Mouse (Mus musculus) limb, embryonic 10.5 days (tissue): ENCODE measurements at regions not wholly inside any gene's neighbourhood (a gene's known extent, or its start where the extent isn't known, plus 50 kb on each side); places are given as distances from the start of the nearest gene placed in this dataset.

ENCODE experiments used
- DNase-seq: peaks from one replicate; pipeline ENCODE4 v3.0.0-alpha.2; 2017; ENCODE audit warnings: low spot score
- H3K27ac ChIP-seq: fragments of 300-500 bp; sonication (generic); 2 replicates; pipeline ENCODE4 v1.5.1; 2016; ENCODE audit warnings: mild to moderate bottlenecking
- H3K27me3 ChIP-seq: fragments of 300-500 bp; sonication (generic); 2 replicates; pipeline ENCODE4 v1.6.1; 2016; ENCODE audit warnings: low read depth, mild to moderate bottlenecking; ENCODE audit not compliant: poor library complexity, severe bottlenecking
- H3K36me3 ChIP-seq: fragments of 300-500 bp; sonication (generic); 2 replicates; pipeline ENCODE4 v1.6.1; 2016; ENCODE audit warnings: mild to moderate bottlenecking, moderate library complexity
- H3K4me1 ChIP-seq: fragments of 300-500 bp; sonication (generic); 2 replicates; pipeline ENCODE4 v1.6.1; 2016
- H3K4me3 ChIP-seq: fragments of 300-500 bp; sonication (generic); 2 replicates; pipeline ENCODE4 v1.5.1; 2016; ENCODE audit warnings: mild to moderate bottlenecking, moderate library complexity
- H3K9me3 ChIP-seq: fragments of 300-500 bp; sonication (generic); replicated peaks from 2 replicates; pipeline ENCODE4 v1.6.1; 2016; ENCODE audit warnings: mild to moderate bottlenecking
- WGBS: fragments of 180-500 bp; shearing (Covaris S2); methylation state at CpG from one replicate; pipeline ENCODE4 v1.1.7; 2016; 5-methylcytosine and 5-hydroxymethylcytosine counted together

GRCm38 (mm10) chr13:83716711-83717171 is 212.9 kb downstream of the Mef2c start:
- Histone ChIP-seq H3K4me1 (peaks cover 17% of the 10 kb centered on the region), H3K4me3 (no peak overlapping the region), H3K27me3 (peaks cover 100% of the 10 kb centered on the region), H3K27ac (no peak overlapping the region), H3K9me3 (no peaks in the 10 kb centered on the region), H3K36me3 (no peaks in the 10 kb centered on the region)
- peak; percentile 45 for DNase-seq
- WGBS, result under 1% methylated on average over 8 of the region's 8 CpGs

GRCm38 (mm10) chr13:83717686-83718210 is 213.9 kb downstream of the Mef2c start:
- 8% methylated on average over 4 of the region's 4 CpGs for WGBS

GRCm38 (mm10) chr13:83718431-83719410 is 214.9 kb downstream of the Mef2c start:
- Histone ChIP-seq H3K36me3 (no peaks in the 10 kb centered on the region), H3K4me1 (peaks cover 14% of the 10 kb centered on the region), H3K27me3 (peaks cover 100% of the 10 kb centered on the region), H3K4me3 (no peak overlapping the region), H3K27ac (no peak overlapping the region), H3K9me3 (no peaks in the 10 kb centered on the region)
- 5% methylated on average over 10 of the region's 10 CpGs for WGBS
- no peak for DNase-seq

More at GRCm38 (mm10) chr13:83717686-83718210, 213.9 kb downstream of the Mef2c start:
- H3K4me1 ChIP-seq, result peaks cover 17% of the 10 kb centered on the region
- no peak overlapping the region for H3K4me3 ChIP-seq
- no peak overlapping the region for H3K27ac ChIP-seq
- H3K36me3 ChIP-seq, result no peaks in the 10 kb centered on the region
- no peaks in the 10 kb centered on the region for H3K9me3 ChIP-seq
- no peak for DNase-seq
- H3K27me3 ChIP-seq, result peaks cover 100% of the 10 kb centered on the region

- Histone ChIP-seq H3K9me3 (no peaks in the 10 kb centered on the region), H3K27ac (no peak overlapping the region), H3K27me3 (peaks cover 100% of the 10 kb centered on the region), H3K36me3 (no peaks in the 10 kb centered on the region), H3K4me1 (peaks cover 14% of the 10 kb centered on the region), H3K4me3 (no peak overlapping the region)
- peak; percentile 30 for DNase-seq
- 3% methylated on average over 24 of the region's 24 CpGs for whole genome bisulfite sequencing
Observed at GRCm38 (mm10) chr13:83719635-83720291, 215.9 kb downstream of the Mef2c start.

GRCm38 (mm10) chr13:83720352-83720751 is 216.5 kb downstream of the Mef2c start:
- Histone ChIP-seq H3K27me3 (peaks cover 100% of the 10 kb centered on the region), H3K4me1 (peaks cover 8% of the 10 kb centered on the region), H3K27ac (no peak overlapping the region), H3K36me3 (no peaks in the 10 kb centered on the region), H3K9me3 (no peaks in the 10 kb centered on the region), H3K4me3 (no peak overlapping the region)
- DNase-seq, result peak; percentile 25
- WGBS, result under 1% methylated on average over 12 of the region's 12 CpGs

- H3K36me3 ChIP-seq, result no peaks in the 10 kb centered on the region
- H3K4me3 ChIP-seq, result peak overlapping the region; percentile 39
- no peaks in the 10 kb centered on the region for H3K9me3 ChIP-seq
- DNase-seq, result peak; percentile 65
- peaks cover 100% of the 10 kb centered on the region for H3K27me3 ChIP-seq
- H3K4me1 ChIP-seq, result peaks cover 7% of the 10 kb centered on the region
- under 1% methylated on average over 30 of the region's 30 CpGs for WGBS
- H3K27ac ChIP-seq, result no peak overlapping the region
Observed at GRCm38 (mm10) chr13:83720883-83721371, 217.1 kb downstream of the Mef2c start.

GRCm38 (mm10) chr13:83721563-83721962 is 217.7 kb downstream of the Mef2c start:
- Histone ChIP-seq H3K36me3 (no peaks in the 10 kb centered on the region), H3K27me3 (peaks cover 100% of the 10 kb centered on the region), H3K4me3 (no peak overlapping the region), H3K9me3 (no peaks in the 10 kb centered on the region), H3K4me1 (peaks cover 7% of the 10 kb centered on the region), H3K27ac (no peak overlapping the region)
- DNase-seq, result no peak
- WGBS, result 1% methylated on average over 14 of the region's 14 CpGs

GRCm38 (mm10) chr13:83722241-83722640 is 218.4 kb downstream of the Mef2c start:
- 4% methylated on average over 7 of the region's 7 CpGs for WGBS
- H3K36me3 ChIP-seq, result no peaks in the 10 kb centered on the region
- DNase-seq, result peak; percentile 38
- peaks cover 100% of the 10 kb centered on the region for H3K27me3 ChIP-seq
- H3K4me3 ChIP-seq, result no peak overlapping the region
- peaks cover 13% of the 10 kb centered on the region for H3K4me1 ChIP-seq
- H3K9me3 ChIP-seq, result no peaks in the 10 kb centered on the region
- H3K27ac ChIP-seq, result no peak overlapping the region

- Histone ChIP-seq H3K4me3 (no peak overlapping the region), H3K9me3 (no peaks in the 10 kb centered on the region), H3K27me3 (peaks cover 100% of the 10 kb centered on the region), H3K4me1 (peaks cover 14% of the 10 kb centered on the region), H3K27ac (no peak overlapping the region), H3K36me3 (no peaks in the 10 kb centered on the region)
- 4% methylated on average over 3 of the region's 3 CpGs for WGBS
- DNase-seq, result peak; percentile 30
Observed at GRCm38 (mm10) chr13:83722791-83723190, 219.0 kb downstream of the Mef2c start.

- H3K27me3 ChIP-seq, result peaks cover 100% of the 10 kb centered on the region
- WGBS, result 9% methylated on average over 2 of the region's 2 CpGs
- no peak overlapping the region for H3K4me3 ChIP-seq
Observed at GRCm38 (mm10) chr13:83723396-83723795, 219.6 kb downstream of the Mef2c start.

GRCm38 (mm10) chr13:83724196-83724595 is 220.4 kb downstream of the Mef2c start:
- no peaks in the 10 kb centered on the region for H3K9me3 ChIP-seq
- no peak overlapping the region for H3K27ac ChIP-seq
- 19% methylated on average over 3 of the region's 3 CpGs for WGBS
- H3K27me3 ChIP-seq, result peaks cover 99% of the 10 kb centered on the region
- DNase-seq, result peak; percentile 28
- peaks cover 15% of the 10 kb centered on the region for H3K4me1 ChIP-seq
- no peaks in the 10 kb centered on the region for H3K36me3 ChIP-seq
- no peak overlapping the region for H3K4me3 ChIP-seq

More at GRCm38 (mm10) chr13:83723396-83723795, 219.6 kb downstream of the Mef2c start:
- Histone ChIP-seq H3K36me3 (no peaks in the 10 kb centered on the region), H3K4me1 (peaks cover 14% of the 10 kb centered on the region), H3K27ac (no peak overlapping the region), H3K9me3 (no peaks in the 10 kb centered on the region)
- DNase-seq, result no peak

GRCm38 (mm10) chr13:83724995-83725394 is 221.2 kb downstream of the Mef2c start:
- Histone ChIP-seq H3K4me1 (peaks cover 22% of the 10 kb centered on the region), H3K9me3 (no peaks in the 10 kb centered on the region), H3K27me3 (peaks cover 99% of the 10 kb centered on the region), H3K27ac (no peak overlapping the region), H3K36me3 (no peaks in the 10 kb centered on the region), H3K4me3 (no peak overlapping the region)
- WGBS, result under 1% methylated on average over 11 of the region's 11 CpGs
- peak; percentile 87 for DNase-seq
